Mouse (Mus musculus) midbrain, embryonic 15.5 days (tissue): ENCODE measurements around the gene Prrc2a. TPM values are rescaled to one million over a fixed set of nuclear protein-coding genes. Genes with fewer than 3 reads are reported as not detected.
"Not testable (repeated sequence)": the region's sequence is repeated elsewhere in the genome, so short reads cannot be mapped to it uniquely, and the experiment has no call there.

Experiments
- ATAC-seq: fragments of 200-750 bp; cut with Nextera tagmentation; replicated peaks from 2 replicates; pipeline ENCODE4 v1.8.0; 2017; ENCODE audit warnings: moderate TSS enrichment
- H3K27ac ChIP-seq: fragments of 300-500 bp; sonication (generic); 2 replicates; pipeline ENCODE4 v1.5.1; 2015; ENCODE audit warnings: mild to moderate bottlenecking, inconsistent platforms
- H3K27me3 ChIP-seq: fragments of 300-500 bp; sonication (generic); replicated peaks from 2 replicates; pipeline ENCODE4 v1.6.1; 2015; ENCODE audit warnings: inconsistent platforms
- H3K36me3 ChIP-seq: fragments of 300-500 bp; sonication (generic); replicated peaks from 2 replicates; pipeline ENCODE4 v1.6.1; 2015; ENCODE audit warnings: inconsistent platforms
- H3K4me1 ChIP-seq: fragments of 300-500 bp; sonication (generic); 2 replicates; pipeline ENCODE4 v1.6.1; 2015; ENCODE audit warnings: inconsistent platforms
- H3K4me2 ChIP-seq: fragments of 300-500 bp; sonication (generic); 2 replicates; pipeline ENCODE4 v1.6.1; 2015; ENCODE audit warnings: inconsistent platforms, mild to moderate bottlenecking, moderate library complexity
- H3K4me3 ChIP-seq: fragments of 300-500 bp; sonication (generic); 2 replicates; pipeline ENCODE4 v1.5.1; 2015; ENCODE audit warnings: mild to moderate bottlenecking, inconsistent platforms
- H3K9ac ChIP-seq: fragments of 300-500 bp; sonication (generic); 2 replicates; pipeline ENCODE4 v1.6.1; 2015; ENCODE audit warnings: mild to moderate bottlenecking, inconsistent platforms
- H3K9me3 ChIP-seq: fragments of 300-500 bp; sonication (generic); 2 replicates; pipeline ENCODE4 v1.6.1; 2016; ENCODE audit warnings: inconsistent platforms
- WGBS: fragments of 180-500 bp; shearing (Covaris S2); methylation state at CpG from one replicate; pipeline ENCODE4 v1.1.7; 2015; ENCODE audit warnings: mixed read lengths; 5-methylcytosine and 5-hydroxymethylcytosine counted together
- polyA plus RNA-seq: library from polyadenylated mRNA; unstranded; fragments of >200 nt; fragmentation: Nextera tagmentation; extraction: Ambion mirVana; gene quantifications from 2 replicates; pipeline ENCODE4 v1.2.1, GENCODE M21; 2015

Prrc2a gene
- polyA plus RNA-seq, 1 experiment from 2014 or later: 203 TPM

GRCm38 (mm10) chr17:35124261-35124896 lies 40.3 kb downstream of the Prrc2a start:
- not testable (repeated sequence) for H3K4me2 ChIP-seq, H3K9ac ChIP-seq, ATAC-seq, H3K9me3 ChIP-seq, H3K27me3 ChIP-seq, H3K4me3 ChIP-seq, H3K27ac ChIP-seq
- Histone ChIP-seq H3K36me3 (peaks cover 10% of the 10 kb centered on the region; the same call in 1 of the 2 replicates), H3K4me1 (peaks cover 57% of the 10 kb centered on the region)
- 92% methylated on average over 12 of the region's 12 CpGs for WGBS

GRCm38 (mm10) chr17:35123287-35123686 lies 41.4 kb downstream of the Prrc2a start:
- peaks cover 48% of the 10 kb centered on the region for H3K4me1 ChIP-seq

GRCm38 (mm10) chr17:35121871-35122303 lies 42.8 kb downstream of the Prrc2a start, which contains the start of gene Csnk2b:
Csnk2b (minus strand) TSS chr17:35122053.
- H3K4me3 ChIP-seq: peak within 1 kb of the TSS; percentile 77
- H3K9ac ChIP-seq: peak within 1 kb of the TSS; percentile 84
- no peak; the same call in 1 of the 2 replicates for ATAC-seq
- H3K4me2 ChIP-seq: peak within 1 kb of the TSS; percentile 92
- WGBS: under 1% methylated on average over 19 of the region's 19 CpGs
- peaks cover 38% of the 10 kb centered on the region for H3K4me1 ChIP-seq
- no peaks in the 10 kb centered on the region for H3K27me3 ChIP-seq
- peaks cover 23% of the 10 kb centered on the region for H3K36me3 ChIP-seq
- peak within 1 kb of the TSS; percentile 90 for H3K27ac ChIP-seq
- no peaks in the 10 kb centered on the region for H3K9me3 ChIP-seq

More at GRCm38 (mm10) chr17:35123287-35123686, 41.4 kb downstream of the Prrc2a start:
- not testable (repeated sequence) for H3K4me2 ChIP-seq, H3K27ac ChIP-seq, ATAC-seq, H3K9ac ChIP-seq, H3K9me3 ChIP-seq, H3K4me3 ChIP-seq, H3K27me3 ChIP-seq
- 93% methylated on average over 9 of the region's 9 CpGs for WGBS
- peaks cover 14% of the 10 kb centered on the region; the same call in 1 of the 2 replicates for H3K36me3 ChIP-seq

- under 1% methylated on average over 50 of the region's 50 CpGs for WGBS
- H3K4me1 ChIP-seq: peaks cover 32% of the 10 kb centered on the region
- H3K9ac ChIP-seq: peak within 1 kb of the TSS; percentile 84
- ATAC-seq: peak; percentile 94
- H3K27me3 ChIP-seq: no peaks in the 10 kb centered on the region
- peaks cover 27% of the 10 kb centered on the region for H3K36me3 ChIP-seq
- no peaks in the 10 kb centered on the region for H3K9me3 ChIP-seq
- peak within 1 kb of the TSS; percentile 90 for H3K27ac ChIP-seq
- H3K4me2 ChIP-seq: peak within 1 kb of the TSS; percentile 92
- H3K4me3 ChIP-seq: peak within 1 kb of the TSS; percentile 77
Measured at GRCm38 (mm10) chr17:35121143-35121799, 43.4 kb downstream of the Prrc2a start, which contains the start of gene Gpank1. Gpank1 (plus strand) TSS chr17:35121455.

GRCm38 (mm10) chr17:35120745-35121142 lies 44.0 kb downstream of the Prrc2a start:
- Histone ChIP-seq H3K9ac (peak overlapping the region; percentile 84), H3K4me2 (peak overlapping the region; percentile 92), H3K4me1 (peaks cover 27% of the 10 kb centered on the region), H3K27me3 (no peaks in the 10 kb centered on the region), H3K4me3 (peak overlapping the region; percentile 77), H3K9me3 (no peaks in the 10 kb centered on the region), H3K36me3 (peaks cover 32% of the 10 kb centered on the region), H3K27ac (peak overlapping the region; percentile 78)
- WGBS: under 1% methylated on average over 33 of the region's 33 CpGs
- ATAC-seq: no peak

GRCm38 (mm10) chr17:35115046-35116019 lies 49.4 kb downstream of the Prrc2a start, which contains the start of gene Ly6g5b:
Ly6g5b (minus strand) TSS chr17:35115428.
- no peak within 1 kb of the TSS for H3K4me3 ChIP-seq
- no peak for ATAC-seq
- WGBS: 88% methylated on average over 8 of the region's 8 CpGs
- H3K27ac ChIP-seq: no peak within 1 kb of the TSS
- H3K9me3 ChIP-seq: no peaks in the 10 kb centered on the region
- H3K36me3 ChIP-seq: peaks cover 29% of the 10 kb centered on the region
- H3K27me3 ChIP-seq: no peaks in the 10 kb centered on the region
- H3K9ac ChIP-seq: no peak within 1 kb of the TSS
- no peak within 1 kb of the TSS for H3K4me2 ChIP-seq
- H3K4me1 ChIP-seq: peaks cover 8% of the 10 kb centered on the region

- no peak for ATAC-seq
Measured at GRCm38 (mm10) chr17:35111774-35112173, 52.9 kb downstream of the Prrc2a start.

GRCm38 (mm10) chr17:35108097-35108496 lies 56.6 kb downstream of the Prrc2a start, which contains the start of gene Ly6g5c:
Ly6g5c (plus strand) TSS chr17:35108279.
- H3K27me3 ChIP-seq: no peaks in the 10 kb centered on the region
- H3K9me3 ChIP-seq: no peaks in the 10 kb centered on the region
- H3K9ac ChIP-seq: no peak within 1 kb of the TSS
- H3K36me3 ChIP-seq: peaks cover 7% of the 10 kb centered on the region; the same call in 1 of the 2 replicates
- 82% methylated on average over 6 of the region's 6 CpGs for WGBS
- H3K4me3 ChIP-seq: no peak within 1 kb of the TSS
- no peak within 1 kb of the TSS for H3K27ac ChIP-seq
- ATAC-seq: no peak
- peaks cover 6% of the 10 kb centered on the region; the same call in 1 of the 2 replicates for H3K4me1 ChIP-seq
- no peak within 1 kb of the TSS for H3K4me2 ChIP-seq

More at GRCm38 (mm10) chr17:35111774-35112173, 52.9 kb downstream of the Prrc2a start:
- H3K4me2 ChIP-seq: no peak overlapping the region
- H3K27ac ChIP-seq: no peak overlapping the region
- no peak overlapping the region for H3K9ac ChIP-seq
- no peaks in the 10 kb centered on the region for H3K27me3 ChIP-seq
- WGBS: 74% methylated on average over 9 of the region's 9 CpGs
- H3K36me3 ChIP-seq: peaks cover 13% of the 10 kb centered on the region
- H3K9me3 ChIP-seq: no peaks in the 10 kb centered on the region
- no peak overlapping the region for H3K4me3 ChIP-seq
- H3K4me1 ChIP-seq: no peaks in the 10 kb centered on the region

- Histone ChIP-seq H3K9me3 (no peaks in the 10 kb centered on the region), H3K4me1 (peaks cover 6% of the 10 kb centered on the region; the same call in 1 of the 2 replicates), H3K4me2 (no peak overlapping the region), H3K27me3 (no peaks in the 10 kb centered on the region), H3K4me3 (no peak overlapping the region), H3K27ac (no peak overlapping the region), H3K36me3 (peaks cover 22% of the 10 kb centered on the region; the same call in 1 of the 2 replicates), H3K9ac (no peak overlapping the region)
- WGBS: 70% methylated on average over 3 of the region's 3 CpGs
- ATAC-seq: no peak
Measured at GRCm38 (mm10) chr17:35106522-35106921, 58.2 kb downstream of the Prrc2a start.

- Histone ChIP-seq H3K4me1 (peaks cover 6% of the 10 kb centered on the region; the same call in 1 of the 2 replicates), H3K4me3 (no peak overlapping the region), H3K36me3 (peaks cover 28% of the 10 kb centered on the region; the same call in 1 of the 2 replicates), H3K4me2 (peak overlapping the region; percentile 26), H3K9ac (0 out of 2 replicates have a peak overlapping the region, but pooled peaks have one; percentile 7), H3K27ac (no peak overlapping the region), H3K9me3 (no peaks in the 10 kb centered on the region), H3K27me3 (no peaks in the 10 kb centered on the region)
- 19% methylated on average over 13 of the region's 13 CpGs for WGBS
- no peak for ATAC-seq
Measured at GRCm38 (mm10) chr17:35105740-35106389, 58.8 kb downstream of the Prrc2a start.

GRCm38 (mm10) chr17:35104754-35105153 lies 59.9 kb downstream of the Prrc2a start:
- whole genome bisulfite sequencing: 72% methylated on average over 6 of the region's 6 CpGs
- no peaks in the 10 kb centered on the region for H3K9me3 ChIP-seq
- no peak for ATAC-seq
- no peak overlapping the region for H3K4me2 ChIP-seq
- H3K4me3 ChIP-seq: no peak overlapping the region
- peaks cover 6% of the 10 kb centered on the region; the same call in 1 of the 2 replicates for H3K4me1 ChIP-seq
- H3K36me3 ChIP-seq: peaks cover 33% of the 10 kb centered on the region; the same call in 1 of the 2 replicates
- no peak overlapping the region for H3K27ac ChIP-seq
- H3K27me3 ChIP-seq: no peaks in the 10 kb centered on the region
- H3K9ac ChIP-seq: no peak overlapping the region
